Mouse (Mus musculus): Measurements from ENCODE around the gene Src. TPM values are rescaled to one million over a fixed set of nuclear protein-coding genes. Genes with fewer than 3 reads are reported as not detected.

Src gene
- polyA plus RNA-seq, 1 experiment from 2014 or later, result 20.9 TPM

DNA sequence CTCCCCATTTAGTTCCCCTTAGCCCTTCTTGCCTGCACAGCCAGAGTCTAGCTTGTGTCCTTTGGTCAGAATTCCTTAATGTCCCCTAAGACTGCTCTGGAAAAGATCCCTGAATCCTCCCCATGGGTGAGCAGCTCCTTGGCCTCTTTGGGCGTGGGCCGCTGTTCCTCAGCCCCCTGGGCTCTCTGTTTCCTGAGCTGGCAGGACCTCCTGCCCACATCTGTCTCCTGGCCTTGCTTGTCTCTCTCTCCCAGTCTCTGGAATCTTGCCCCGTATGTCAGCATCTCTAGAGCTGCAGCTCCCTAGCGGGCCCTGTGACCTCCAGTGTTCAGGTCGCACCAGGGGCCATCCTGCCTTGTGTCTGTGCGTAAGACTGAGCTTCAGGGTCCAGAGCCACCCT lies 101.2 kb downstream of the Src start:
- H3K4me3 ChIP-seq (ENCODE audit: low read length), result no peak overlapping the region
- ATAC-seq (ENCODE audit: low read depth), result no peak

DNA sequence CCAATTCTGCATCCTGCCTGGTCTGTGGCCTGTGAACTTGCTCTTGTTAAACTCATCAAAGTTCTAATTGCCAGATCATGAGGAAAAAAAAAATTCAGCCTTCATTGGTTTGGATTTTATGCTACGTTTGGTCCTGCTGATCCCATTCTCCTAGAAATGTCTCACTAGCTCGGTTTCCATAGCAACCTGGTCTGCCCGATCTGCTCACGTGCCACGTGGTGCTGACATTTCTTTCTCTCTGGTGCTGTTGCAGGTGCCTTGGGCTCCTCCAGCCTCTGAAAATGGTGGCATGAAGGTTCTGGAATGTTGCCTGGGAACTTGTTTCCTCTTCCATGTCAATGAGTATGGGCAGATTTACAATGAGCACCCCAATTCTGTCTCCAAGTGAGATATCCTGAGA lies 102.3 kb downstream of the Src start:
- H3K9ac ChIP-seq (ENCODE audit: low read length), result no peak overlapping the region
- no peak overlapping the region for H3K27ac ChIP-seq (ENCODE audit: low read length)
- no peaks in the 10 kb centered on the region for H3K36me3 ChIP-seq (ENCODE audit: control insufficient read depth, insufficient read depth, low read length)
- 22% methylated on average over 5 of the region's 5 CpGs for WGBS
- no peaks in the 10 kb centered on the region for H3K27me3 ChIP-seq (ENCODE audit: control insufficient read depth, insufficient read depth, low read depth, low read length)
- H3K4me1 ChIP-seq (replicated peaks; ENCODE audit: control insufficient read depth, insufficient read depth, low read length), result no peaks in the 10 kb centered on the region
- H3K9me3 ChIP-seq (ENCODE audit: control insufficient read depth, low read length), result no peaks in the 10 kb centered on the region
- H3K4me2 ChIP-seq (ENCODE audit: low read depth, low read length), result no peak overlapping the region
- no peak for ATAC-seq (ENCODE audit: low read depth)
- H3K4me3 ChIP-seq (ENCODE audit: low read length), result no peak overlapping the region

More for the DNA sequence above, 101.2 kb downstream of the Src start:
- H3K36me3 ChIP-seq (ENCODE audit: control insufficient read depth, insufficient read depth, low read length), result no peaks in the 10 kb centered on the region
- H3K27me3 ChIP-seq (ENCODE audit: control insufficient read depth, insufficient read depth, low read depth, low read length), result no peaks in the 10 kb centered on the region
- no peak overlapping the region for H3K9ac ChIP-seq (ENCODE audit: low read length)
- no peak overlapping the region for H3K27ac ChIP-seq (ENCODE audit: low read length)
- H3K9me3 ChIP-seq (ENCODE audit: control insufficient read depth, low read length), result no peaks in the 10 kb centered on the region
- 49% methylated on average over 6 of the region's 6 CpGs for WGBS
- H3K4me1 ChIP-seq (replicated peaks; ENCODE audit: control insufficient read depth, insufficient read depth, low read length), result no peaks in the 10 kb centered on the region
- H3K4me2 ChIP-seq (ENCODE audit: low read depth, low read length), result no peak overlapping the region

Other genes starting within 250 kb of the Src start
- gene Rbl1, start 213.9 kb upstream of the Src start, polyA plus RNA-seq (2015; fragmentation: Nextera tagmentation; extraction: Ambion mirVana), result 26.9 and 30.4 TPM in 2 replicates
- 350 and 360 TPM in 2 replicates for gene Rpn2, start 139.4 kb upstream of the Src start, polyA plus RNA-seq (2015; fragmentation: Nextera tagmentation; extraction: Ambion mirVana)
- 0.25 and 0.59 TPM in 2 replicates for gene Mroh8, start 138.9 kb upstream of the Src start, polyA plus RNA-seq (2015; fragmentation: Nextera tagmentation; extraction: Ambion mirVana)
- not detected in 2 replicates for gene Ghrh, start 70.9 kb upstream of the Src start, polyA plus RNA-seq (2015; fragmentation: Nextera tagmentation; extraction: Ambion mirVana)
- 85.3 and 86.3 TPM in 2 replicates for gene Manbal, start 50.9 kb upstream of the Src start, polyA plus RNA-seq (2015; fragmentation: Nextera tagmentation; extraction: Ambion mirVana)
- 614 and 619 TPM in 2 replicates for gene Nnat, start 141.6 kb downstream of the Src start, polyA plus RNA-seq (2015; fragmentation: Nextera tagmentation; extraction: Ambion mirVana)
- gene Blcap, start 152.8 kb downstream of the Src start, polyA plus RNA-seq (2015; fragmentation: Nextera tagmentation; extraction: Ambion mirVana), result 52.8 and 56.2 TPM in 2 replicates